ENCODE assay signal across 8 mouse cellular contexts in the genomic region with DNA sequence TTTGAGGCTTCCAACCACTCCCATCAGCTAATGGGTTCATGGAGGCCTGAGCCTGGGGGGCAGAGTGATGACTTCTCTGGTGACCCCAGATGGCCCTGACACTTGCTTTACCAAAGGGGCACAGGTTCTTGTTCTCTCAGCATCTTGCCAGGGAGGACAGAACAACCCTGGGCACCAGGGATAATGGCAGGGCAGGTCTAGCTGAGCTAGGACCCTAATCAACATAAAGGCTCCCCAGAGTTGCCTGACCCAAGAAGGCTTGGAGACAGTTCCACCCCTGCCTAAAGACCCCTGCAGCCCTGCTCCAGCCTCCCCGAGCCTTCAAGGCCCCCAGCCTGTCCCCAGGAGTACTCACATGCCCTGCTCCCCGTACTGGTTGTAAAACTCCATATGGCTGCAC. TPM values are rescaled to one million over a fixed set of nuclear protein-coding genes. Genes with fewer than 3 reads are reported as not detected.
DNase-seq lines count a peak whose midpoint lies in the region; ATAC-seq lines count a peak whose summit lies in the region.

No protein-coding gene starts in this region.

- H3K36me3 ChIP-seq in kidney, embryonic 15.5 days = no peaks in the 10 kb centered on the region
- no peaks in the 10 kb centered on the region for H3K36me3 ChIP-seq in embryonic facial prominence, embryonic 11.5 days (replicated peaks; ENCODE audit: control insufficient read depth, insufficient read depth, low read depth, low read length)
- no peaks in the 10 kb centered on the region for H3K36me3 ChIP-seq in limb, embryonic 10.5 days
- no peaks in the 10 kb centered on the region for H3K36me3 ChIP-seq in neural tube, embryonic 13.5 days

- no peak for ATAC-seq in kidney, embryonic 15.5 days (replicated peaks; ENCODE audit: low FRiP score)
- ATAC-seq in embryonic facial prominence, embryonic 11.5 days (replicated peaks; ENCODE audit: insufficient number of reproducible peaks, low FRiP score, low TSS enrichment, low read depth) = no peak
- no peak for ATAC-seq in neural tube, embryonic 13.5 days (ENCODE audit: low read depth)

- H3K27me3 ChIP-seq in kidney, embryonic 15.5 days = peaks cover 65% of the 10 kb centered on the region
- peaks cover 34% of the 10 kb centered on the region for H3K27me3 ChIP-seq in embryonic facial prominence, embryonic 11.5 days (ENCODE audit: control insufficient read depth, insufficient read depth, low read length)
- peaks cover 73% of the 10 kb centered on the region for H3K27me3 ChIP-seq in limb, embryonic 10.5 days (ENCODE audit: low read depth, poor library complexity, severe bottlenecking)
- peaks cover 64% of the 10 kb centered on the region for H3K27me3 ChIP-seq in neural tube, embryonic 13.5 days

- intact Hi-C loops in left cerebral cortex, postnatal 25 days (cut with DNase I) = loop anchor here (5.0 kb wide), 1 partner anchor 50 kb away; no protein-coding TSS in a partner anchor

- DNase-seq in kidney, postnatal 25 days = no peak
- DNase-seq in embryonic facial prominence, embryonic 11.5 days (ENCODE audit: low spot score) = no peak
- DNase-seq in limb, embryonic 10.5 days (ENCODE audit: low spot score) = no peak
- DNase-seq in left cerebral cortex, postnatal 25 days (ENCODE audit: low spot score in 2 of 2) = no peak
- no peak for DNase-seq in layer of hippocampus, adult 9-10 months (ENCODE audit: low spot score)
- DNase-seq in adrenal gland, adult (ENCODE audit: inconsistent age in 2 of 2, low spot score in 1 of 2) = no peak

- peak overlapping the region; percentile 69 for H3K4me3 ChIP-seq in kidney, embryonic 15.5 days (replicated peaks)
- peak overlapping the region; percentile 68; the same call in 1 of the 2 replicates for H3K4me3 ChIP-seq in embryonic facial prominence, embryonic 11.5 days (ENCODE audit: low read depth, low read length)
- H3K4me3 ChIP-seq in limb, embryonic 10.5 days = peak overlapping the region; percentile 73
- H3K4me3 ChIP-seq in neural tube, embryonic 13.5 days = peak overlapping the region; percentile 60

- peaks cover 19% of the 10 kb centered on the region for H3K4me1 ChIP-seq in kidney, embryonic 15.5 days
- H3K4me1 ChIP-seq in embryonic facial prominence, embryonic 11.5 days (ENCODE audit: control insufficient read depth, insufficient read depth, low read length) = peaks cover 11% of the 10 kb centered on the region
- peaks cover 33% of the 10 kb centered on the region for H3K4me1 ChIP-seq in limb, embryonic 10.5 days
- H3K4me1 ChIP-seq in neural tube, embryonic 13.5 days (replicated peaks) = peaks cover 19% of the 10 kb centered on the region

- 15% methylated on average over 2 of the region's 2 CpGs for WGBS in kidney, embryonic 15.5 days
- 44% methylated on average over 2 of the region's 2 CpGs for WGBS in embryonic facial prominence, embryonic 11.5 days
- 50% methylated on average over 2 of the region's 2 CpGs for whole genome bisulfite sequencing in limb, embryonic 10.5 days
- 22% methylated on average over 2 of the region's 2 CpGs for WGBS in neural tube, embryonic 13.5 days

- H3K27ac ChIP-seq in kidney, embryonic 15.5 days = no peak overlapping the region
- no peak overlapping the region for H3K27ac ChIP-seq in embryonic facial prominence, embryonic 11.5 days (replicated peaks; ENCODE audit: low read depth, low read length)
- no peak overlapping the region for H3K27ac ChIP-seq in limb, embryonic 10.5 days
- H3K27ac ChIP-seq in neural tube, embryonic 13.5 days (replicated peaks) = no peak overlapping the region

- 0 out of 2 replicates have a peak overlapping the region, but pooled peaks have one; percentile 7 for H3K9ac ChIP-seq in kidney, embryonic 15.5 days
- peak overlapping the region; percentile 13; the same call in 1 of the 2 replicates for H3K9ac ChIP-seq in embryonic facial prominence, embryonic 11.5 days (replicated peaks; ENCODE audit: low read length)
- H3K9ac ChIP-seq in neural tube, embryonic 13.5 days = peak overlapping the region; percentile 19; the same call in 1 of the 2 replicates

- peak overlapping the region; percentile 98 for H3K4me2 ChIP-seq in kidney, embryonic 15.5 days
- peak overlapping the region; percentile 21 for H3K4me2 ChIP-seq in embryonic facial prominence, embryonic 11.5 days (ENCODE audit: low read depth, low read length)
- peak overlapping the region; percentile 99 for H3K4me2 ChIP-seq in neural tube, embryonic 13.5 days

- H3K9me3 ChIP-seq in kidney, embryonic 15.5 days (replicated peaks) = no peaks in the 10 kb centered on the region
- no peaks in the 10 kb centered on the region for H3K9me3 ChIP-seq in embryonic facial prominence, embryonic 11.5 days (replicated peaks; ENCODE audit: control insufficient read depth, low read length)
- H3K9me3 ChIP-seq in limb, embryonic 10.5 days (replicated peaks) = no peaks in the 10 kb centered on the region
- H3K9me3 ChIP-seq in neural tube, embryonic 13.5 days = no peaks in the 10 kb centered on the region

RNA-seq across cellular contexts. Expression of a gene that starts 2.4 kb away (rescaled TPM):
- polyA plus RNA-seq in kidney, embryonic 15.5 days (2015; fragmentation: Nextera tagmentation; extraction: Ambion mirVana) = 1.6 and 2.3 TPM in 2 replicates
- polyA plus RNA-seq in embryonic facial prominence, embryonic 11.5 days (2014; fragmentation: Nextera tagmentation; extraction: Ambion mirVana) = 1.8 and 1.9 TPM in 2 replicates
- 2.0 TPM in 2 replicates for polyA plus RNA-seq in limb, embryonic 10.5 days (2016; fragmentation: Nextera tagmentation; extraction: Ambion mirVana)
- 0.88 and 1.2 TPM in 2 replicates for polyA plus RNA-seq in neural tube, embryonic 13.5 days (2015; fragmentation: Nextera tagmentation; extraction: Ambion mirVana)
- 1 to 10 TPM; 4.2 to 6.6 TPM for total RNA-seq in left cerebral cortex, postnatal 25 days (2021)

RNA-seq across cellular contexts. Expression of a gene that starts 13.1 kb away (rescaled TPM):
- polyA plus RNA-seq in kidney, embryonic 15.5 days (2015; fragmentation: Nextera tagmentation; extraction: Ambion mirVana) = 4.4 and 7.1 TPM in 2 replicates
- 3.5 TPM in 2 replicates for polyA plus RNA-seq in embryonic facial prominence, embryonic 11.5 days (2014; fragmentation: Nextera tagmentation; extraction: Ambion mirVana)
- polyA plus RNA-seq in limb, embryonic 10.5 days (2016; fragmentation: Nextera tagmentation; extraction: Ambion mirVana) = 2.8 and 3.8 TPM in 2 replicates
- 22.6 and 24.1 TPM in 2 replicates for polyA plus RNA-seq in neural tube, embryonic 13.5 days (2015; fragmentation: Nextera tagmentation; extraction: Ambion mirVana)
- 10 to 100 TPM; 27.6 to 28.0 TPM for total RNA-seq in left cerebral cortex, postnatal 25 days (2021)

Comparison
In these comparisons a context has a peak if more than half of its experiments do, and no peak if none do; other contexts are left out.
1. H3K4me2 ChIP-seq: peak in every context shown above with its lines; median percentile 99 in neural tube, embryonic 13.5 days; 98 in kidney, embryonic 15.5 days; 21 in embryonic facial prominence, embryonic 11.5 days.